Mouse (Mus musculus) liver, embryonic 12.5 days (tissue): ENCODE data around the gene Gm10974. TPM values are rescaled to one million over a fixed set of nuclear protein-coding genes. Genes with fewer than 3 reads are reported as not detected.
A peak's percentile ranks its signal among the peaks of the same experiment; 100 is the strongest.

Source experiments
- ATAC-seq: fragments of 200-750 bp; cut with Nextera tagmentation; 2 replicates; pipeline ENCODE4 v1.8.0; 2017; ENCODE audit warnings: moderate number of reproducible peaks, mild to moderate bottlenecking, moderate library complexity
- H3K27ac ChIP-seq: fragments of 300-500 bp; sonication (generic); 2 replicates; pipeline ENCODE4 v1.5.1; 2016; ENCODE audit warnings: mild to moderate bottlenecking
- H3K27me3 ChIP-seq: fragments of 300-500 bp; sonication (generic); replicated peaks from 2 replicates; pipeline ENCODE4 v1.6.1; 2016; ENCODE audit warnings: mild to moderate bottlenecking, moderate library complexity
- H3K36me3 ChIP-seq: fragments of 300-500 bp; sonication (generic); 2 replicates; pipeline ENCODE4 v1.6.1; 2016; ENCODE audit warnings: mild to moderate bottlenecking, moderate library complexity
- H3K4me1 ChIP-seq: fragments of 300-500 bp; sonication (generic); 2 replicates; pipeline ENCODE4 v1.6.1; 2016
- H3K4me2 ChIP-seq: fragments of 300-500 bp; sonication (generic); 2 replicates; pipeline ENCODE4 v1.6.1; 2016; ENCODE audit warnings: mild to moderate bottlenecking, moderate library complexity
- H3K4me3 ChIP-seq: fragments of 300-500 bp; sonication (generic); 2 replicates; pipeline ENCODE4 v1.5.1; 2016; ENCODE audit warnings: mild to moderate bottlenecking, moderate library complexity
- H3K9ac ChIP-seq: fragments of 300-500 bp; sonication (generic); 2 replicates; pipeline ENCODE4 v1.6.1; 2016; ENCODE audit warnings: mild to moderate bottlenecking, moderate library complexity
- H3K9me3 ChIP-seq: fragments of 300-500 bp; sonication (generic); replicated peaks from 2 replicates; pipeline ENCODE4 v1.6.1; 2016; ENCODE audit warnings: mild to moderate bottlenecking, moderate library complexity
- WGBS: fragments of 180-500 bp; shearing (Covaris S2); methylation state at CpG from one replicate; pipeline ENCODE4 v1.1.7; 2016; ENCODE audit not compliant: insufficient replicate concordance; 5-methylcytosine and 5-hydroxymethylcytosine counted together
- polyA plus RNA-seq: library from polyadenylated mRNA; unstranded; fragments of >200 nt; fragmentation: Nextera tagmentation; extraction: Ambion mirVana; gene quantifications from 2 replicates; pipeline ENCODE4 v1.2.1, GENCODE M21; 2016

Gene Gm10974
- not detected in 2 replicates for polyA plus RNA-seq

DNA sequence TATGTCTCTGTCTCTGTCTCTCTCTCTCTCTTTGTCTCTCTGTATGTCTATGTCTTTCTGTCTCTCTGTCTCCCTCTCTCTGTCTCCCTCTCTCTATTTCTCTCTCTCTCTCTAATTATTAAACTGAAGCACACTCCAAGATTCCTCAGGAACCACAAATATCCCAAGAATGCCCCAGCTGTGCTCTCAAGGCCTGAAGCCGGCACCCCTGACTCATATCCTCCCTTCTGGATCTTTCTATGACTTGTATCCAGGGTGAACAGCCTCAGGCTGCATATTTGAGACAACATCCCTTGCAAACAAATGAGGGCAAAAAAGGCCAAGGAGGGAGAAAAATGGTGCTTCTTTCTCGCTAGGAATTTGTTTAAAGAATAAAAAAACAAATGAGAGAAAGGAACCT is at the start of gene Gm10974:
Gm10974 (plus strand) TSS at position 2 of the 400 bp plus-strand sequence.
- Histone ChIP-seq H3K9ac (no peak within 1 kb of the TSS), H3K27ac (no peak within 1 kb of the TSS), H3K4me2 (no peak within 1 kb of the TSS), H3K36me3 (peaks cover 8% of the 10 kb centered on the region; the same call in 1 of the 2 replicates), H3K27me3 (no peaks in the 10 kb centered on the region), H3K9me3 (peaks cover 14% of the 10 kb centered on the region; the same call in 1 of the 2 replicates), H3K4me1 (peaks cover 6% of the 10 kb centered on the region; the same call in 1 of the 2 replicates), H3K4me3 (no peak within 1 kb of the TSS)
- no peak for ATAC-seq
- WGBS: 56% methylated on average over 2 of the region's 2 CpGs

- Histone ChIP-seq H3K27me3 (no peaks in the 10 kb centered on the region), H3K9ac (no peak overlapping the region), H3K4me1 (no peaks in the 10 kb centered on the region), H3K27ac (no peak overlapping the region), H3K36me3 (peaks cover 6% of the 10 kb centered on the region; the same call in 1 of the 2 replicates), H3K4me3 (no peak overlapping the region), H3K9me3 (peaks cover 4% of the 10 kb centered on the region; the same call in 1 of the 2 replicates), H3K4me2 (no peak overlapping the region)
- 74% methylated on average over 6 of the region's 6 CpGs for WGBS
- ATAC-seq: no peak
Observed at GRCm38 (mm10) chr7:66318147-66318546, 47.6 kb upstream of the Gm10974 start.

GRCm38 (mm10) chr7:66320996-66321395 is 44.7 kb upstream of the Gm10974 start:
- no peak for ATAC-seq
- Histone ChIP-seq H3K27me3 (no peaks in the 10 kb centered on the region), H3K27ac (no peak overlapping the region), H3K9ac (no peak overlapping the region), H3K36me3 (peaks cover 4% of the 10 kb centered on the region; the same call in 1 of the 2 replicates), H3K4me3 (no peak overlapping the region), H3K4me2 (no peak overlapping the region), H3K9me3 (0 out of 2 replicates have a peak, but pooled peaks cover under 1% of the 10 kb centered on the region), H3K4me1 (no peaks in the 10 kb centered on the region)
- 64% methylated on average over 5 of the region's 5 CpGs for WGBS

GRCm38 (mm10) chr7:66323252-66324015 is 42.3 kb upstream of the Gm10974 start:
- Histone ChIP-seq H3K9ac (no peak overlapping the region), H3K4me3 (no peak overlapping the region), H3K27me3 (no peaks in the 10 kb centered on the region), H3K36me3 (peaks cover 7% of the 10 kb centered on the region), H3K27ac (no peak overlapping the region), H3K9me3 (no peaks in the 10 kb centered on the region), H3K4me2 (no peak overlapping the region), H3K4me1 (no peaks in the 10 kb centered on the region)
- ATAC-seq: no peak
- WGBS: 67% methylated on average over 9 of the region's 9 CpGs

DNA sequence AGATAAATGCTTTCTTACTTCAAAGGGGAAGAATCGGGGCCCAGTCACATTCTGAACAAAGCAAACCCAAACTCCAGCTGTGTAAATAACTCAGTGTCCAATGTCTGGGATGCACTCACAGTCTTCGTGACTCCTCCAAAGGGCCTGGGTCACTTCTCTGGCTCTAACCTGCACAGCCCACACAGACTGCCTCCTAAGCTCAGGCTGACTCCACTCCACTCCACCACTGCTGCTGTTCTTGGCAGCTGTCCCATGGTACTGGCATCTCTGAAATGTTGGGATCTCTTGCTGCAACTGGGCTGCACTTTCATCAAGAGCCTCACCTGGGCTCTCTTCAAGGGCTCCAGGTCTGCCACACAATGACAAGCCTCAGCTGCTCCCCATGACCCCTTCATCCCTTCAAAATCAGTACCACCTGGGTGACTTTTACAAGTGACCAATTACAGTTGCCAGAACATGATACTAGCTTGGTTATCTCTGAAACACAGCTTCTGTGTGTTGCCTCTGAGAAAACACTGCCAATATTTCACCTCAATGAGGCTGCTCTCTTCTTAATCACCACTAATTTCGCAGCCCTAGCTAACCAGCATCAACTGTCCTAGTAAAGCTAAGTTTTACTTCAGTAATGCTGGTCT is 40.2 kb upstream of the Gm10974 start:
- H3K27me3 ChIP-seq: no peaks in the 10 kb centered on the region
- no peak for ATAC-seq
- WGBS: 61% methylated on average over 3 of the region's 3 CpGs

GRCm38 (mm10) chr7:66327516-66327915 is 38.2 kb upstream of the Gm10974 start:
- Histone ChIP-seq H3K27ac (no peak overlapping the region), H3K9me3 (no peaks in the 10 kb centered on the region), H3K4me1 (no peaks in the 10 kb centered on the region), H3K36me3 (peaks cover 17% of the 10 kb centered on the region), H3K9ac (no peak overlapping the region), H3K4me2 (no peak overlapping the region), H3K27me3 (no peaks in the 10 kb centered on the region), H3K4me3 (no peak overlapping the region)
- 77% methylated on average over 2 of the region's 2 CpGs for WGBS
- ATAC-seq: no peak

More for the DNA sequence above, 40.2 kb upstream of the Gm10974 start:
- Histone ChIP-seq H3K36me3 (peaks cover 7% of the 10 kb centered on the region), H3K27ac (no peak overlapping the region), H3K9me3 (no peaks in the 10 kb centered on the region), H3K4me3 (no peak overlapping the region), H3K4me1 (no peaks in the 10 kb centered on the region), H3K4me2 (no peak overlapping the region), H3K9ac (no peak overlapping the region)

DNA sequence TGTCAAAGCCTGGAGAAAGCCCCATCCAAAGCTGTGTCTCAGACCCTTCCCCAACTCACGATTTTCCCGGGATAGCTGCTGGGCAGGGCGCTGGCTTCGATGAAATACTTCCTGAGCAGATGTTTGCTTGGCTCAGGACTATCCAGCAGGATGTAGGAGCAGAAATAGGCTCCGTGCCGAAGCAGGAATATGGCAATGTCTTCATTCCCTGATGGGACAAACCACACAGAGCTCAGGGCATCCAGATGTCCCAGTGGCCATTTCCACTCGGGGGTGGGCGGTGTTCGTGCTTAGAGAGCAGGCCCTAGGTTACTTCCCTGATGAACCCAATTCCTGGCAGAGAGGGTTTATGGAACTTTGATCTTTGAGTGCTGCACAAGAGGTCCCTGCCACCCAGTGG is 35.1 kb upstream of the Gm10974 start:
- ATAC-seq: no peak
- H3K4me3 ChIP-seq: no peak overlapping the region
- H3K27ac ChIP-seq: no peak overlapping the region
- WGBS: 78% methylated on average over 9 of the region's 9 CpGs
- H3K9ac ChIP-seq: no peak overlapping the region
- H3K4me2 ChIP-seq: no peak overlapping the region
- H3K36me3 ChIP-seq: peaks cover 28% of the 10 kb centered on the region
- H3K27me3 ChIP-seq: no peaks in the 10 kb centered on the region
- H3K4me1 ChIP-seq: 0 out of 2 replicates have a peak, but pooled peaks cover 6% of the 10 kb centered on the region
- H3K9me3 ChIP-seq: no peaks in the 10 kb centered on the region

DNA sequence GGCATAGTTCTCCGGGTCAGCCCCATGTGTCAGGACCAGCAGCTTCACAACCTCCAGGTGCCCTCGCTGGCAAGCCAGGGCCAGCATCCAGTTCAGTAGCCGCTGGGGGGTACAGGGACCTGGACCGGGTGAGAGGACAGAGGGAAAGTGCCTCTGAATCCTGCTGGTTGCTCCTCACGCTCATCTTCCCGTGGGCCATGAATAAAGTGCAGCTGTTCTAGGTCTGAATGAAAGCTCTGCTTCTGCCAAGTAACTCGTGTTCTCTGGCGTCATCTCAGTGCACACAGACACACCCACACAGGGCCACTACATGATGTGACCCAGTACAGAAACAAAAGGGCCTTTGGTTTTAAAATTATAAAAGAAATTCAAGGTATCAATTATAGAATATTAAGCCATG is 33.4 kb upstream of the Gm10974 start:
- WGBS: 77% methylated on average over 8 of the region's 8 CpGs

GRCm38 (mm10) chr7:66333906-66334500 is 31.7 kb upstream of the Gm10974 start:
- Histone ChIP-seq H3K4me2 (no peak overlapping the region), H3K27ac (no peak overlapping the region), H3K27me3 (no peaks in the 10 kb centered on the region), H3K9me3 (no peaks in the 10 kb centered on the region), H3K4me1 (0 out of 2 replicates have a peak, but pooled peaks cover 6% of the 10 kb centered on the region), H3K36me3 (peaks cover 24% of the 10 kb centered on the region), H3K4me3 (no peak overlapping the region), H3K9ac (no peak overlapping the region)
- 79% methylated on average over 4 of the region's 4 CpGs for WGBS
- ATAC-seq: 0 out of 2 replicates have a peak, but pooled peaks have one; percentile 15

More for the DNA sequence above, 33.4 kb upstream of the Gm10974 start:
- Histone ChIP-seq H3K27me3 (no peaks in the 10 kb centered on the region), H3K4me3 (no peak overlapping the region), H3K4me2 (no peak overlapping the region), H3K9ac (no peak overlapping the region), H3K27ac (no peak overlapping the region), H3K4me1 (0 out of 2 replicates have a peak, but pooled peaks cover 6% of the 10 kb centered on the region), H3K9me3 (no peaks in the 10 kb centered on the region), H3K36me3 (peaks cover 24% of the 10 kb centered on the region)
- no peak for ATAC-seq

DNA sequence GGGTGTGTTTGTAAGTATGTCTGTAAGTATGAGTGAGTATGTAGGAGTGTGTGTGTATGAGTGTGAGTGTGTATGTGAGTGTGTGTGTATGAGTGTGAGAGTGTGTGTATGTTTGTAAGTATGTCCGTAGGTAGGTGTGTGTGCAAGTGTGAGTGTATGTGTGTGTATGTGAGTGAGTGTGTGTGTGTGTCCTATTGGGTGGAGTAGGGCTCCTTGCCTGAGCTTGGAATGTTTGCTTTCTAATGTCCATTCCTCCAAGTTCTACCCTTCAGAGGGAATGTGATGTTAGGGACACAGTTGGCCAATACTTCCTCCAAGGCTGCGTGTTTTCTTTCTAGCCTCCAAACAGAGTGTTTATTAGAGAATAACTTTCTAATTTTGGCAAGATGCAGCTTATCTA is 28.8 kb upstream of the Gm10974 start:
- H3K9me3 ChIP-seq: no peaks in the 10 kb centered on the region
- ATAC-seq: no peak
- 82% methylated on average over 2 of the region's 2 CpGs for WGBS
- H3K9ac ChIP-seq: no peak overlapping the region
- no peak overlapping the region for H3K4me2 ChIP-seq
- H3K27ac ChIP-seq: no peak overlapping the region
- no peaks in the 10 kb centered on the region for H3K27me3 ChIP-seq
- H3K4me3 ChIP-seq: no peak overlapping the region
- H3K36me3 ChIP-seq: peaks cover 19% of the 10 kb centered on the region
- H3K4me1 ChIP-seq: peaks cover 10% of the 10 kb centered on the region; the same call in 1 of the 2 replicates

DNA sequence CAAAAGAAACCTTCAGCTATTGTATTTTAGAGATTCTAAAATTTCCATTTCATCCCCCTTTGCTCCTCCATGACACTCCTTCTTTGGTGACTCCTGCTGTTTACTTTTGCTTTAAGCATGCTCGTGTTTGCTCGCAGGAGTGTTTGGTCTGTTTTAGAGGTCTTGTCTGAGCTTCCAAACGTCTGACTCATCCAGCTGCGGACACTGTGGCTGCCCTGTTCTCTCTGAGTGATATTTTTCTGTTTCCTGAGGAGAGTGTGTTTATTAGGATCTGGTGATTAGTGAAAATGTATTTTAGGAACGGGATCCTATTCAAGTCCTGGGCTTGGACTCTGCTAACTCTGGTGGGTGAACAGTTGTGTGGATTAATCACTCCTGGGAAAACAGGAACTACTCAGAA is 26.1 kb upstream of the Gm10974 start:
- Histone ChIP-seq H3K9me3 (no peaks in the 10 kb centered on the region), H3K27me3 (no peaks in the 10 kb centered on the region), H3K4me1 (peaks cover 4% of the 10 kb centered on the region; the same call in 1 of the 2 replicates), H3K9ac (no peak overlapping the region), H3K27ac (peak overlapping the region; percentile 12; the same call in 1 of the 2 replicates), H3K4me2 (no peak overlapping the region), H3K36me3 (no peaks in the 10 kb centered on the region; the same call in 1 of the 2 replicates), H3K4me3 (no peak overlapping the region)
- 35% methylated on average over 5 of the region's 5 CpGs for WGBS
- no peak for ATAC-seq

GRCm38 (mm10) chr7:66340044-66340443 is 25.7 kb upstream of the Gm10974 start:
- H3K9ac ChIP-seq: no peak overlapping the region
- no peaks in the 10 kb centered on the region for H3K36me3 ChIP-seq
- WGBS: 67% methylated on average over 3 of the region's 3 CpGs
- no peak overlapping the region for H3K4me3 ChIP-seq
- no peak for ATAC-seq
- no peak overlapping the region for H3K4me2 ChIP-seq
- no peaks in the 10 kb centered on the region for H3K9me3 ChIP-seq
- no peaks in the 10 kb centered on the region for H3K27me3 ChIP-seq
- H3K4me1 ChIP-seq: peaks cover 4% of the 10 kb centered on the region; the same call in 1 of the 2 replicates
- H3K27ac ChIP-seq: peak overlapping the region; percentile 12; the same call in 1 of the 2 replicates
